Mouse (Mus musculus): ENCODE results near the gene Tmem132a.

The Tmem132a gene

DNA sequence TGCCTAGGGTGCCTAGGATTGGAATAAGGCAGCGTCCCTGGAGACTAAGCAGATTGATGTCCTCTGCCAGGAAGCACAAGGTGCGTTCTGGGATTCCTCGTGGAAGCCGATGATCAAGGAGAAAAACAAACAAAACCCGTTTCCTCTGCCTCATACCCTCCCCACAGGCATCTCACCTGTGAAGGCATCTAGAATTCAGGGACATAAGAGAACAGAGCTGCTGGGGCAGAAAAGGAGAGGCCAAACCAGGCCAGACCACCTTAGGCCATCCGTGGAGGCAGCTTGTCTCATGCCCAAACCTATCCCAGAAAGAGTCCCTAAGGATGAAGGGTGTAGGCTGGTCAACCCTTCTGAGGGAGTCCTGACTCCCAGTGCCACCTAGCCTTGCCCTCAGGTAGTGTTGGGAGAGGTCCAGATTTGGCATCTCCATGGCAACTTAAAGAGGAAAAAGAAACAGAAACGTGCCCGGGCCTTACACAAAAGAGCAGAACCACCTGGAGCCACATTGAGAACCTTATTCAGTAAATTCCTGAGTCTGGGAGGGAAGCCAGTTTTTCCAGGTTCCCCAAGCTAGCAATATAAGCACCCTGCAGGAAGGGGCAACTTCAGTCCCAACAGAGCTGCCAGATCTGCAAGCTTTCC, at the start of gene Tmem132a:
Gene Tmem132a, minus strand, starts transcription at position 55 of the 642 bp plus-strand sequence.
- DNase-seq: peak; percentile 66

GRCm38 (mm10) chr19:10918321-10918991, 48.7 kb upstream of the Tmem132a start:
- DNase-seq: no peak

DNA sequence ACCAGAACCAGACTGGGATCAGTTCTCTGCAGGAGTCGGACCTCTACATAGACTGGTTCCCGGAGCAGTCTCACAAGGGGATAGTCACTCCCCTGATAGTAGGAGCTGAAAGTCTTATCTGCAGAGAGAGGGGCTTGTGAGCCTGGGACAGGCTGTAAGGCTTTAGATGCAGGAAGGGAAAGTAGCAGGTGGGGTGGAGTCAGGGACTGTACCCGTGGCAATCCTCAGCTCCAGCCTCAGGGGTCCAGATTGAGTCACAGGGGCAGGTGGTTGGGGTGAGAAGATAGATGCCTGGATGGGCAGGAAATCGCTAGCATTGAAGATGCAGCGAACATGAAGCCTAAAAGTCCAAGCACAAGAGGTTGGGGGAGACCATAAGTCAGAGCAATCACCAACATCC, 46.8 kb upstream of the Tmem132a start:
- DNase-seq: no peak

DNA sequence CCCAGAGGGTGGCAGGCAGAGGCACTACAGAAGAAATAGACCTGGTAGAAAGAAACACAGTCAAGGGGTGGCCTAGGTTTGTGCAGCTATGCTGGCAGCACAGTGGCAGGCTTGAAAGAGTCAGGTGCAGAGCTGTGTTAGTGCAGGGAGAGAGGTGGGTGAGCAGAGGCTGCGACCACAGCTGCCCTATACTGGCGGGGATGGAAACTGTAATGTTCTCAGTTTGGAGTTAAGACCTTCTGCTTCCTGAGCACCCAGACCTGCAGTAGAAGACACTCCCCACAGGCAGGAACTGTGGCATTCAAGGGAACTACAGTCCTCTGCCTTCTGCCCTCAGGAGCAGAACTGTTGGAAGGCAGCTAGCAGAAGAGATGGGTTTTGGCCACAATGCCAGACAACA, 45.1 kb upstream of the Tmem132a start:
- no peak for DNase-seq

DNA sequence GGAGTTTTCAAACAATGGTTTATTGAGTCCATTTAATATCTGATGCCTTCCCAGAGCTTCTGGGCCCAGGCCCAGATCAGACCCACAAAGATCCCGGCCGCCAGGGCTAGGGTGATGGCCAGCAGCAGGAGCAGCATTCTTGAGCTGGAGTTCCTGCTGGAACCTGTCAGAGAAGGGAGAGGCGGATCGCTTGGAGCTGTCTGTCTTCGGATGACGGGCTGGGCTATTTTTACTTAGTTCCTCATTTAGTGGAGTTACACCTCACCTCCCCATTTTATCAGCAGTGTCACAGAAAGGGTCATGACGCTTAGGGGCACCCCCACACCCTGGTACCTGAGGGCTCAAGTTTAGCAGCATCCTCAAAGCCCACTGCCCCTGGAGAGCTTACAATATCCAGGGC, 44.6 kb upstream of the Tmem132a start:
- DNase-seq: no peak

GRCm38 (mm10) chr19:10909087-10909721, 39.5 kb upstream of the Tmem132a start:
- DNase-seq: no peak

DNA sequence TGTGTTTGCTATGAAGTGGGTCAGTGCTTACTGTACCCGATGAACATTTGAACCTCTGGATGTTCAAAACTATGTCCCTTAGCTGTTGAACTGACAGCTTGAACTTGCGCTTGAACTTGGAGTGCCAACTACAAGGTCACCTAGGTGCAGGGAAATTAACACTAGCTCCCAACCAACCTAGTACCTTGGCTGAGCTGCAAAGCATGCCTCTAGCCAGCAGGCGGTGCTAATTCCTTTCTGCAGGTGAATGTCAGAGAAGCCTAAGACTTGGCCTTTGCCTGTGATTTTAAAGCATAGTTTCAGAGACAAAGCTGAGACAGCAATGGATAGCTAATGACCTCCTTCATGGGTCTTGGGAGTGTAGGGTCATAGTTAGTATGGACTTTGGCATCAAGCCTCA, 38.2 kb upstream of the Tmem132a start:
- DNase-seq: peak; percentile 47

GRCm38 (mm10) chr19:10905728-10906000, 35.9 kb upstream of the Tmem132a start:
- no peak for DNase-seq

GRCm38 (mm10) chr19:10904927-10905727, 35.4 kb upstream of the Tmem132a start:
- DNase-seq: no peak

GRCm38 (mm10) chr19:10904512-10904911, 34.8 kb upstream of the Tmem132a start:
- DNase-seq: no peak

- DNase-seq: no peak
Measured at GRCm38 (mm10) chr19:10901046-10901445, 31.3 kb upstream of the Tmem132a start.

- DNase-seq: no peak
Measured at GRCm38 (mm10) chr19:10900315-10900714, 30.6 kb upstream of the Tmem132a start.

DNA sequence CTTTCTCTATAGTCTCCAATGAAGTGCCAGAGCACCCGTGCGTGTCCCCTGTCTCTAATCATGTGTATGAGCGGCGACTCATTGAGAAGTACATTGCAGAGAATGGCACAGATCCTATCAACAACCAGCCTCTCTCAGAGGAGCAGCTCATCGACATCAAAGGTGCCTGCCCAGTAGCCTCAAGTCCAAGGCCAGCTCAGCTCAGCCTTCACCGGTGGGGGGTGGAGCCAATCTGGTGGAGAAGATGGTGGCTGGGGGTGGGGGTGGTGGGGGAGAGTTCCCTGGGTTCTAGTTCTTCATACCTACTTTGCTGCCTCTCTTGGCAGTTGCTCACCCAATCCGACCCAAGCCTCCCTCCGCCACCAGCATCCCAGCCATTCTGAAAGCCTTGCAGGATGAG, 27.8 kb upstream of the Tmem132a start:
- DNase-seq: no peak

DNA sequence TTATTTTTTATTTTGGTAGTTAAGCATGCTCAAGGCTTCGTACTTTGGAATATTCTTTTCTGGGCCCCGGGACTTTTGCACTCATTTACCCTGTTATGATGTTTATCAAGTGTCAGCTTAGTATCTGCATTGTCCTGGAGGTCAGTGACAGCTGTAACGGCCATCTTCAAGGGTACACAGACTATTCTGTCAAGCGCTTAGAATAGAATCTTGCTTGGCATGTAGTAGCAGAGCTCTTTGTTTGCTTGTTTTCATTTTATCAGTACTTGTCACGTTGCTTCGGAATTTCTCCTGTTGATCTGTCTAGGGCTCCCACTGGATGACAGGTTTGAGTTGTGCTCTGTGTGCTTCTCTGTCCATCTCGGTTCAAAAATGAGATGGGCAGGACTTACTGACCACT, 27.1 kb upstream of the Tmem132a start:
- no peak for DNase-seq

DNA sequence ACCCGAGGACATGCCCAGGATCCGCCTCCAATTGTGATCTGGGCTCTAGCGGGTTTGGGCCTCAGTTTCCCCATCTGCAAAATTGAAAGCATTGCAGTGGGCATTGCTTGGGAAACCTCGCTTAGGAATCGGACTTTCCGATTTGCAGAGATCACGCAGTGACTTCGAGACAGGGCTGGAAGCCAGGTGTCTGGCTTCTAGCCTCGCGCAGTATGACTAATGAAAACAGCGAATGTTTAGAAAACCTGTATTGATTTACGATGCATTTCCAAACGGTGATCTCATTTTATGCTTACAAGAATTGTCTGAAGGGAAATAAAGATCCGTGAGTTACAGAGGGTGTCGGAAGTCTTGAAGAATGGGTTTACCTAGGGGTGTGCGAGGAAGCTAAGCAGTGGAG, 26.0 kb upstream of the Tmem132a start:
- DNase-seq: no peak

DNA sequence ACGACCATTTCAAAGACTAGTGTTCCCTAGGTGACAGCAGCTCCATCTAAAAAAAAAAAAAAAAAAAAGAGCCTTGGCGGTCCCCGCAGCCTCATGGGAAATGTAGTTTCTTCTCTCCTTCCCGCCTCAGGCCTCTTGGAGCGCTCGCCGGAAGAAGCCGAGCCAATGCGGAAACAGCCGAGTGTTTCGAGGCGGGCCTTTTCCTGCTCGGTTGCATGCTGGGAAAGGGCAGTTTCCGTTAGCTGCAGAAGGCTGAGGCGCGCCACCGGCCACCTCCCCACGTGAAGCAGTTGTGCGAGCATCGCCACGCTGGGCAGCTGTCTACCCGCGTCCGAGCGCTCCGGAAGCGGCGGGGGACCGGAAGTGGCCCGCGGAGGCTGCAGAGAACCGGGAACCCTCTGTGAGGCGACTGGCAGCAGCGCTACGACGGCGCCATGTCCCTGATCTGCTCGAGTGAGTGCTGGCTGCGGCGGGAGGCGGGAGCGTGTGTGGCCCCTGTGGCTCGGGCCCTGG, 25.3 kb upstream of the Tmem132a start, which contains the start of gene Prpf19:
Gene Prpf19, plus strand, starts transcription at position 216 of the 513 bp plus-strand sequence.
- DNase-seq: peak; percentile 98

GRCm38 (mm10) chr19:10892201-10892600, 22.5 kb upstream of the Tmem132a start:
- no peak for DNase-seq

DNA sequence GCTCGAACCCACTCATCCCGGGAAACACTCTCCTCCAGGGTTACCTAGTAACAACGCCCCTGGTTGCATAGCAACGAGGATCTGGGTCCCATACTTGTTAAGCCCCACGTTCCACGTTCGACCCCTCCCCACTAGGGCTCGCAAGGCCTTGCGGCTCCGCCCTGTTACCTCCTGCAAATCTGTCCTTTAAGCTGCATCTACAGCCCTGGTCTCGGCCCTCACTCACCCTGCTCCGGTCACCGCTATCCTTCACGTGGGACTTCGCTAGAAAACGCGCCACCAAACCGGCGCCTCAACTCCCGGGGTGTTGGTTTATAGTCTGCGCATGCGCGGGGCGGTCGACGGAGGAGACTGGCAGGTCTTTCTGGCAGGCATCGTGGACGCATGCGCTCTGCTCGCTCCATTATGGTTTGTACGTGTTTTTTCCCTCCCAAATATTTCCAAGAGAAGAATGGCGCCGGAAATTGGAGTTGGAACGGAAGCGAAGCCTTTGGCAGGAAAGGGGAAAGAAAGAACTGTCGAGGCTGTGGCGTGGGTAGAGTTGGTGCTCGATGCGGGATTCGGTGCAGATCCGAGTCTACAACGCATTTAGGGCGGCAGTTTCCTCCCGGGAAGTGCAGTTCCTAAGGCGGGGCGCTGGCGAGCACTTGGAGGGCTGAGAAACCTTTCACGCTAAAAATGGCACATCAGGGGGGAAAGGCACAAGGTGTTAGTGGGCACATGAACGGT, 11.8 kb upstream of the Tmem132a start, which contains the start of gene Tmem109:
Gene Tmem109, minus strand, starts transcription at position 576 of the 729 bp plus-strand sequence.
- DNase-seq: peak; percentile 93

- DNase-seq: no peak
Measured at GRCm38 (mm10) chr19:10880975-10881425, 11.3 kb upstream of the Tmem132a start.

GRCm38 (mm10) chr19:10880085-10880974, 10.6 kb upstream of the Tmem132a start:
- DNase-seq: peak; percentile 65

DNA sequence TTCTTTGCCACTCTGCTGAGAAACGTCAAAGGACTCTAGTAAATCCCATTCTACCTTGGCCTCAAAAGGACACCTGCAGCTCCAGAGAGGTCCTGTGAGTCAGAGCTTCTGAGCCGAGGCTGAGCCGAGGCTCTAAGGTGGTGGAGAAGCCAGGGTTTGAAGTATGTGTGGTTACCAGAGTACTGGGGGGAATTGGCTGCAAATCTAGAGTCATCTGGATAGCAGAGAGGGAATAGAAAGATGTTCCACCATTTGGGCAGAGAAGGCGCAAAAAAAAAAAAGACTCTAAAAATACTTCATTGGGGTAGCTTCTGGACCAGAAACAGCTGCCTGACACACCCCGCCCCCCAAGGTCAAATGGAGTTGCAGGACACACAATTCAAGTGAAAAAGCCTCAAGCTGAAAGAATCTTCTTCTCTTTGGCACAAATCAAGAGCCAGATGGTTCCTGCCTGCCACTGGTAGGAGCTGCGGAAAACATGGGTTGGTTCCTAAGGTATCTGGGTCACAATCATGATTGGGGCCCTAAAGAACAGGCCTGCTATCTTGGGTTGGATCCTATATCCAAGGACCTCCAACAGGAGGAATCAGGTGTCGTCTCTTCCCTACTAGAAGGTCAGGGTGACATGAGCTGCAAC, 8.6 kb upstream of the Tmem132a start:
- DNase-seq: peak; percentile 73
